Mouse (Mus musculus) MEL (cell line): Measurements from ENCODE around the gene Tbc1d13.

Experiments used
- CTCF ChIP-seq, 3 experiments: IDR thresholded peaks in 2 of 3; conservative IDR thresholded peaks in 1 of 3; 2 replicates each; pipeline ENCODE4 v1.5.1; 2011 to 2012; ENCODE audit warnings: low read length in 3 of 3, low read depth in 2 of 3, mild to moderate bottlenecking in 2 of 3, improper control_type of control experiment in 1 of 3, inconsistent platforms in 1 of 3, mixed read lengths in 1 of 3, moderate library complexity in 1 of 3; ENCODE audit not compliant: control insufficient read depth in 1 of 3, insufficient read depth in 1 of 3, poor library complexity in 1 of 3, severe bottlenecking in 1 of 3
- EP300 ChIP-seq, 2 experiments: IDR thresholded peaks; 2 replicates each; pipeline ENCODE4 v1.6.1; 2011; ENCODE audit warnings: improper control_type of control experiment in 2 of 2, low read length in 2 of 2, low read depth in 1 of 2, mild to moderate bottlenecking in 1 of 2
- MAFK ChIP-seq: IDR thresholded peaks from 2 replicates; pipeline ENCODE4 v1.6.1; 2011; ENCODE audit warnings: low read depth, mild to moderate bottlenecking, low read length, improper control_type of control experiment, borderline replicate concordance
- POLR2AphosphoS2 ChIP-seq: IDR thresholded peaks from 2 replicates; pipeline ENCODE4 v1.6.1; 2011; ENCODE audit warnings: low read length, improper control_type of control experiment
- POLR2AphosphoS5 ChIP-seq: IDR thresholded peaks from 2 replicates; pipeline ENCODE4 v1.6.1; 2012; ENCODE audit warnings: low read depth, borderline replicate concordance, mild to moderate bottlenecking, inconsistent platforms, low read length, moderate library complexity, mixed read lengths
- USF1 ChIP-seq: IDR thresholded peaks from 2 replicates; pipeline ENCODE4 v1.6.1; 2014; ENCODE audit warnings: low read depth, mild to moderate bottlenecking, inconsistent platforms, low read length, improper control_type of control experiment, moderate library complexity
- ZNF384 ChIP-seq: IDR thresholded peaks from 2 replicates; pipeline ENCODE4 v1.6.1; 2012; ENCODE audit warnings: low read depth, mild to moderate bottlenecking, inconsistent platforms, low read length, improper control_type of control experiment

- TF ChIP-seq POLR2AphosphoS2 (no peak), EP300 (IDR thresholded peaks at IDR 0.05; ENCODE audit: low read depth in 1 of 2, low read length in 2 of 2) (no peak), MAFK (no peak), CTCF (IDR thresholded peaks at IDR 0.05 in 2 of 3, conservative IDR thresholded peaks at IDR 0.05 in 1 of 3; ENCODE audit: control insufficient read depth in 1 of 3, insufficient read depth in 1 of 3, low read depth in 2 of 3, low read length in 3 of 3, poor library complexity in 1 of 3, severe bottlenecking in 1 of 3) (no peak), ZNF384 (no peak), USF1 (no peak), POLR2AphosphoS5 (no peak)
Measured at GRCm38 (mm10) chr2:30120269-30120668, 13.3 kb upstream of the Tbc1d13 start.
